Mouse (Mus musculus) heart, embryonic 12.5 days (tissue): Measurements from ENCODE around the gene Ezr. TPM values are rescaled to one million over a fixed set of nuclear protein-coding genes. Genes with fewer than 3 reads are reported as not detected.

Experiments
- ATAC-seq: fragments of 200-750 bp; cut with Nextera tagmentation; 2 replicates; pipeline ENCODE4 v1.8.0; 2017; ENCODE audit warnings: moderate TSS enrichment, moderate library complexity; ENCODE audit not compliant: insufficient number of reproducible peaks, low FRiP score
- H3K27ac ChIP-seq: fragments of 300-500 bp; sonication (generic); 2 replicates; pipeline ENCODE4 v1.5.1; 2016; ENCODE audit warnings: mild to moderate bottlenecking, moderate library complexity; ENCODE audit not compliant: poor library complexity, severe bottlenecking
- H3K27me3 ChIP-seq: fragments of 300-500 bp; sonication (generic); replicated peaks from 2 replicates; pipeline ENCODE4 v1.6.1; 2016; ENCODE audit warnings: mild to moderate bottlenecking, moderate library complexity
- H3K36me3 ChIP-seq: fragments of 300-500 bp; sonication (generic); 2 replicates; pipeline ENCODE4 v1.6.1; 2016; ENCODE audit warnings: mild to moderate bottlenecking, moderate library complexity
- H3K4me1 ChIP-seq: fragments of 300-500 bp; sonication (generic); replicated peaks from 2 replicates; pipeline ENCODE4 v1.6.1; 2016; ENCODE audit warnings: mild to moderate bottlenecking
- H3K4me2 ChIP-seq: fragments of 300-500 bp; sonication (generic); 2 replicates; pipeline ENCODE4 v1.6.1; 2016; ENCODE audit warnings: mild to moderate bottlenecking, moderate library complexity
- H3K4me3 ChIP-seq: fragments of 300-500 bp; sonication (generic); 2 replicates; pipeline ENCODE4 v1.5.1; 2016; ENCODE audit warnings: mild to moderate bottlenecking
- H3K9ac ChIP-seq: fragments of 300-500 bp; sonication (generic); 2 replicates; pipeline ENCODE4 v1.6.1; 2016; ENCODE audit warnings: mild to moderate bottlenecking, moderate library complexity
- H3K9me3 ChIP-seq: fragments of 300-500 bp; sonication (generic); replicated peaks from 2 replicates; pipeline ENCODE4 v1.6.1; 2016; ENCODE audit warnings: mild to moderate bottlenecking, moderate library complexity
- WGBS: fragments of 180-500 bp; shearing (Covaris S2); methylation state at CpG from one replicate; pipeline ENCODE4 v1.1.7; 2016; 5-methylcytosine and 5-hydroxymethylcytosine counted together
- polyA plus RNA-seq: library from polyadenylated mRNA; unstranded; fragments of >200 nt; fragmentation: Nextera tagmentation; extraction: Ambion mirVana; gene quantifications from 2 replicates; pipeline ENCODE4 v1.2.1, GENCODE M21; 2016

Ezr gene
- 119 and 124 TPM in 2 replicates for polyA plus RNA-seq

- Histone ChIP-seq H3K9me3 (no peaks in the 10 kb centered on the region), H3K4me1 (peaks cover 24% of the 10 kb centered on the region), H3K27ac (peak within 1 kb of the TSS; percentile 87), H3K4me3 (peak within 1 kb of the TSS; percentile 95), H3K4me2 (peak within 1 kb of the TSS; percentile 91), H3K27me3 (no peaks in the 10 kb centered on the region), H3K9ac (peak within 1 kb of the TSS; percentile 92), H3K36me3 (no peaks in the 10 kb centered on the region)
- 0% methylated on average over 52 of the region's 52 CpGs for WGBS
- peak; percentile 88 for ATAC-seq
Observed at GRCm38 (mm10) chr17:6782611-6783005, at the start of gene Ezr. TSS of gene Ezr (minus strand) at chr17:6782784.

- Histone ChIP-seq H3K4me1 (peaks cover 5% of the 10 kb centered on the region; the same call in 1 of the 2 replicates), H3K4me2 (no peak overlapping the region), H3K9me3 (no peaks in the 10 kb centered on the region), H3K36me3 (no peaks in the 10 kb centered on the region), H3K9ac (no peak overlapping the region), H3K27me3 (no peaks in the 10 kb centered on the region), H3K4me3 (no peak overlapping the region), H3K27ac (no peak overlapping the region)
- ATAC-seq, result no peak
- 59% methylated on average over 1 of the region's 1 CpGs for WGBS
Observed at GRCm38 (mm10) chr17:6830004-6830592, 47.5 kb upstream of the Ezr start.

- no peaks in the 10 kb centered on the region for H3K27me3 ChIP-seq
- no peaks in the 10 kb centered on the region for H3K36me3 ChIP-seq
- H3K27ac ChIP-seq, result peak overlapping the region; percentile 91
- H3K4me2 ChIP-seq, result peak overlapping the region; percentile 74
- H3K9ac ChIP-seq, result peak overlapping the region; percentile 71
- no peak for ATAC-seq
- H3K9me3 ChIP-seq, result no peaks in the 10 kb centered on the region
- peaks cover 5% of the 10 kb centered on the region; the same call in 1 of the 2 replicates for H3K4me1 ChIP-seq
- H3K4me3 ChIP-seq, result peak overlapping the region; percentile 60
- 64% methylated on average over 7 of the region's 7 CpGs for WGBS
Observed at GRCm38 (mm10) chr17:6828531-6829150, 46.1 kb upstream of the Ezr start.

- H3K9me3 ChIP-seq, result no peaks in the 10 kb centered on the region
- peak overlapping the region; percentile 91 for H3K27ac ChIP-seq
- ATAC-seq, result peak; percentile 97
- H3K27me3 ChIP-seq, result no peaks in the 10 kb centered on the region
- WGBS, result 1% methylated on average over 64 of the region's 64 CpGs
- peak overlapping the region; percentile 71 for H3K9ac ChIP-seq
- H3K36me3 ChIP-seq, result no peaks in the 10 kb centered on the region
- peaks cover 5% of the 10 kb centered on the region; the same call in 1 of the 2 replicates for H3K4me1 ChIP-seq
- H3K4me3 ChIP-seq, result peak overlapping the region; percentile 60
- H3K4me2 ChIP-seq, result peak overlapping the region; percentile 74
Observed at GRCm38 (mm10) chr17:6827740-6828461, 45.3 kb upstream of the Ezr start.

GRCm38 (mm10) chr17:6827159-6827733 lies 44.7 kb upstream of the Ezr start:
- peak overlapping the region; percentile 60 for H3K4me3 ChIP-seq
- peaks cover 5% of the 10 kb centered on the region; the same call in 1 of the 2 replicates for H3K4me1 ChIP-seq
- peak; percentile 31; the same call in 1 of the 2 replicates for ATAC-seq
- H3K9ac ChIP-seq, result peak overlapping the region; percentile 71
- WGBS, result 26% methylated on average over 10 of the region's 10 CpGs
- no peaks in the 10 kb centered on the region for H3K9me3 ChIP-seq
- peak overlapping the region; percentile 91 for H3K27ac ChIP-seq
- no peaks in the 10 kb centered on the region for H3K36me3 ChIP-seq
- H3K4me2 ChIP-seq, result peak overlapping the region; percentile 74
- no peaks in the 10 kb centered on the region for H3K27me3 ChIP-seq

GRCm38 (mm10) chr17:6816796-6817195 lies 34.2 kb upstream of the Ezr start:
- Histone ChIP-seq H3K9me3 (no peaks in the 10 kb centered on the region), H3K27me3 (no peaks in the 10 kb centered on the region), H3K9ac (no peak overlapping the region), H3K4me3 (no peak overlapping the region), H3K4me2 (no peak overlapping the region), H3K36me3 (no peaks in the 10 kb centered on the region), H3K4me1 (peaks cover 39% of the 10 kb centered on the region), H3K27ac (no peak overlapping the region)
- ATAC-seq, result no peak
- 66% methylated on average over 5 of the region's 5 CpGs for WGBS

GRCm38 (mm10) chr17:6816151-6816550 lies 33.6 kb upstream of the Ezr start:
- H3K4me3 ChIP-seq, result no peak overlapping the region
- no peak for ATAC-seq

GRCm38 (mm10) chr17:6814656-6815055 lies 32.1 kb upstream of the Ezr start:
- peak; percentile 42; the same call in 1 of the 2 replicates for ATAC-seq
- 16% methylated on average over 4 of the region's 4 CpGs for WGBS
- H3K27ac ChIP-seq, result 0 out of 2 replicates have a peak overlapping the region, but pooled peaks have one; percentile 5

More at GRCm38 (mm10) chr17:6816151-6816550, 33.6 kb upstream of the Ezr start:
- Histone ChIP-seq H3K4me2 (no peak overlapping the region), H3K36me3 (no peaks in the 10 kb centered on the region), H3K9me3 (no peaks in the 10 kb centered on the region), H3K4me1 (peaks cover 39% of the 10 kb centered on the region), H3K27me3 (no peaks in the 10 kb centered on the region), H3K27ac (no peak overlapping the region), H3K9ac (no peak overlapping the region)
- 48% methylated on average over 1 of the region's 1 CpGs for WGBS

GRCm38 (mm10) chr17:6812851-6813191 lies 30.2 kb upstream of the Ezr start:
- WGBS, result 30% methylated on average over 3 of the region's 3 CpGs
- no peak overlapping the region for H3K9ac ChIP-seq
- no peaks in the 10 kb centered on the region for H3K9me3 ChIP-seq
- no peaks in the 10 kb centered on the region for H3K36me3 ChIP-seq
- H3K4me3 ChIP-seq, result no peak overlapping the region
- ATAC-seq, result no peak
- H3K27ac ChIP-seq, result peak overlapping the region; percentile 53
- peaks cover 43% of the 10 kb centered on the region for H3K4me1 ChIP-seq
- H3K4me2 ChIP-seq, result 0 out of 2 replicates have a peak overlapping the region, but pooled peaks have one; percentile 1
- no peaks in the 10 kb centered on the region for H3K27me3 ChIP-seq

More at GRCm38 (mm10) chr17:6814656-6815055, 32.1 kb upstream of the Ezr start:
- no peak overlapping the region for H3K4me2 ChIP-seq
- H3K36me3 ChIP-seq, result no peaks in the 10 kb centered on the region
- H3K9ac ChIP-seq, result no peak overlapping the region
- no peaks in the 10 kb centered on the region for H3K9me3 ChIP-seq
- H3K4me1 ChIP-seq, result peaks cover 39% of the 10 kb centered on the region
- H3K27me3 ChIP-seq, result no peaks in the 10 kb centered on the region
- no peak overlapping the region for H3K4me3 ChIP-seq

- H3K27ac ChIP-seq, result peak overlapping the region; percentile 53
- ATAC-seq, result no peak
- no peaks in the 10 kb centered on the region for H3K27me3 ChIP-seq
- WGBS, result 46% methylated on average over 7 of the region's 7 CpGs
- H3K9me3 ChIP-seq, result no peaks in the 10 kb centered on the region
- no peak overlapping the region for H3K9ac ChIP-seq
- H3K36me3 ChIP-seq, result no peaks in the 10 kb centered on the region
- peaks cover 37% of the 10 kb centered on the region for H3K4me1 ChIP-seq
- no peak overlapping the region for H3K4me3 ChIP-seq
- 0 out of 2 replicates have a peak overlapping the region, but pooled peaks have one; percentile 1 for H3K4me2 ChIP-seq
Observed at GRCm38 (mm10) chr17:6811931-6812850, 29.6 kb upstream of the Ezr start.
